Mouse (Mus musculus) left cerebral cortex, postnatal 14 days (tissue): ENCODE data around the gene 2310030G06Rik. TPM values are rescaled to one million over a fixed set of nuclear protein-coding genes. Genes with fewer than 3 reads are reported as not detected.

ENCODE experiments used
- DNase-seq, 2 experiments: peaks; one replicate each; pipeline ENCODE4 v3.0.0; 2021 to 2022; ENCODE audit warnings: low spot score in 2 of 2, mixed read lengths in 1 of 2
- intact Hi-C: fragments of 180-260 bp; cut with DNase I; formaldehyde crosslinking; loops from one replicate; pipeline ENCODE4 v1.15.1; 2025
- total RNA-seq, 2 experiments: library from RNA; stranded (reverse); gene quantifications; 2 replicates each; pipeline ENCODE4 v1.2.3; 2021

The 2310030G06Rik gene
- total RNA-seq, 2 experiments from 2014 or later = 2.0 to 3.1 TPM

DNA sequence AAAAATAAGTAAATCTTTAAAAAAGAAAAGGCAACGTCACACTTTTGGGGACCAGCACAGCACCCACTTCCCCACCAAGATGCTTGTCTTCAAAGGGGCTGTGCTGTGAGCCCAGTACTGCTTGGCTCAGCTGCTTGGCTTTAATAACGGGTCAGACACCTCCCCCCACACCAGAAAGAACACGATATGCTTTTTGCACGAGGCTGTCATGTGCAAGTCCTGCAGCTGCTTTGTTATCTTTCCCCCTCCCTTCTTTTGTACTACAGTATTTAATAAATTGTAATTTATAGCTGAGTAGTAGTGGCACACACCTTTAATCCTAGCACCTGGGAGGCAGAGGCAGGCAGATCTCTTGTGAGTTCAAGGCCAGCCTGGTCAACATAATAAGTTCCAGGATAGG, 27.5 kb downstream of the 2310030G06Rik start:
- DNase-seq = no peak
- intact Hi-C loops = no loop called here

GRCm38 (mm10) chr9:50714188-50714587, 32.1 kb downstream of the 2310030G06Rik start:
- intact Hi-C loops = no loop called here
- DNase-seq = no peak

- intact Hi-C loops = no loop called here
- no peak for DNase-seq
Measured at GRCm38 (mm10) chr9:50711337-50711736, 35.0 kb downstream of the 2310030G06Rik start.

GRCm38 (mm10) chr9:50709108-50709507, 37.2 kb downstream of the 2310030G06Rik start:
- peak in 1 of 2 experiments; percentile 34 for DNase-seq
- intact Hi-C loops = no loop called here

- intact Hi-C loops = no loop called here
- DNase-seq = no peak
Measured at GRCm38 (mm10) chr9:50704907-50705306, 41.4 kb downstream of the 2310030G06Rik start.

GRCm38 (mm10) chr9:50700921-50701691, 45.2 kb downstream of the 2310030G06Rik start:
- intact Hi-C loops = no loop called here
- DNase-seq = peak in 1 of 2 experiments; percentile 55

DNA sequence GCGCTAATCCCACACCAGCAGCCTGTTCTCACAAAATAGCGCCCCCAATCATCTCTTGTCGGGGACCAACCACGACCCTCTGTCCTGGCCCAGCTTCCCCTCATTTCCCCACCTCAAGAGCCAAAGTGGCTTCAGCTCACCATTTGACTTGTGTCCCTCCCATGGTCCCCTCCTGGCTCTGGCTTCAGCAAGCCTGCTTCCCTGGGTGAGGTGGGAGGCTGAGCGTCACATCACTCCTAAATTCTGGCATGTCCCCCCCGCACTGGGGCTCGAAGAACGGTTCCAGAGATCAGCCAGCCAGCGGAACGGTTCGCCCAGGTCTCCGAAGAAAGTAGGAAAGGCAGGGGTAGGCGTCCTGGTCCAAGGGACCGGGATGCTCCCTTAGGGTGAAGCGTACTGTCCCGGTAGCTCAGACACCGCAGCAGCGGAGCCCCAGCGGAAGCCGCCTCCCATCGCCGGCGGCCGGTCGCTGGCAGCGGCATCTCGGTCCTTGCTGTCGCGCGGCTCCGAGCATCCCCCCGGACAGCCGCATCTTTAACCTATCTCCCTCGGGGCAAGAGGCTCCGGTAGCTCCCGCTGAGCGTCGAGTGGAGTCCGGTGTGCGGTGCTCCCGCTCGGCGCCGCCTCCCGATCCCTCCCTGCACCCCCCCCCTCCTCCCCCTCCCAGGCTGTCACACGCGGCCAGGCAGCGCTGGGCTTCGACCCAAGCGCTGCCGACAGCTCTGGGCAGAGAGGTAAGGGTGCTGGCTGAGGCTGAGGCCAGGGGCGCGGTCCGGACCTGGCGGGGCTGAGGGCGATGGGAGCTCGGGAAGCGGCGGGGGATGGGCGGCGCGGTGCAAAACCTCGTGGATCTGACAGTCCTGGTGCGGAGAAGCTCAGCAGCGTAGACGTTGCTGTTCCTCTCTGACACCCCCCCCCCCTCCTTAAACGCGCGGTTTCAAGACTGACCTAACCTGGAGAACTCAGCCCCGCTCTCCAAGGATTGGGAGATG, 47.6 kb downstream of the 2310030G06Rik start:
- intact Hi-C loops = loop anchor here (5.0 kb wide), 3 partner anchors 34 to 69 kb away; partner anchors contain the start of genes Cryab, Fdxacb1 and Hspb2
- DNase-seq = peak; percentile 40 to 41

DNA sequence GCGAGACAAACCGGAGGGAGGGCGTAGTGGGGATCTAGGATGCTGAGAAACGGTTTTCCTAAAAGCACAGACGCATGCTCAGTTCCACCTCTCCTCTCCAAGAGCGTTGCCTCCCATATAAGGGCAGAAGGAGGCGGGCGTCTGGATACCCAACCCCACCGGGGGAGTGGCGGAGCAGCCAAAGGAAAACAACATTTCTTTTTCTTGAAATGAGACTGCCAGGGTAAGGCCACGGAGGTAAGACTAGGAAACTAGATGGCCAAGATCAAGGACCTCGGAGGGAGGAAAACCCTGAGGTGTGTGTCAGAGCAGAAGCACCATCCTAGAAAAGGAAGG, 48.7 kb downstream of the 2310030G06Rik start:
- DNase-seq = peak; percentile 82 to 86
- intact Hi-C loops = loop anchor here (5.0 kb wide), 3 partner anchors 35 to 70 kb away; partner anchors contain the start of genes Cryab, Fdxacb1 and Hspb2

DNA sequence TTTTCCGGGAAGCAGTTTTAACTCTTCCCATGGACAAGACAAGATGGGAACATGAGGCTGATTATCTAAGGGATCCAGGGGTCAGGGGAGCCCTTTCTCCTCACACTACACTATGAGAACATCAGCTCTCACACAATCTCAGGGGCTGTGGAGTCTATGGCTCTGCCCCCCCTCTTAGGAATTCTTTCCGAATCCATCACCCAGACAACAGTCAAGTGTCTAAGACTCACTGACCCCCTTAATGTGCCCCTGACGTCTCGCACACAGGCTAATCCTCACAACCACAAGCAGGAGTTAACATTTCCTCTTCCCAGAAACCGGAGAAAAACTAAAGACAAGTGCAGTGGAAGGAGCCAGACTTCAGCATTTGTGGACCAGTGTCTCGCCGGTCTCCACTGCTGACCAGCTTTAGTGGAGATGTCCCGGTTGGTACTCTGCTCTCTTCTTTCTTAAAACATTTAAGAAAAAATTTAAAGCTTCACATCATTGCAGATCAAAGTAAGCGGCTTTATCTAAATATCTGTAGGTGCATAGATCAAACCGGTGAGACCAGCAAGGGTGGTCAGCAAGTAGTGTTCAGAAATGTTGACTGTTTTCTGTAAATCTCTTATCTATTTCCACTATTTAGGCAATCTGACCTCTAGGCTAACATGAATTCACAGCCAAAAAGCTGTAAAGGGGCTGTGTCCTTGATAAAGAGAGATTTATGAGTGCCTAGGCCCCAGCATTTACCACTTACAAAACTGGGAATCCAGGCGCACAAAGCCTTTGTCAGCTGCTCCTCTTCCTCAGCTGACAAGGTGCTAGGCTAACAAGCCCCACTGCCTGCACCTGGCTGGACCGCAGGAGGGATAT, 49.3 kb downstream of the 2310030G06Rik start:
- intact Hi-C loops = loop anchor here (5.0 kb wide), 3 partner anchors 35 to 70 kb away; partner anchors contain the start of genes Cryab, Fdxacb1 and Hspb2
- no peak for DNase-seq

GRCm38 (mm10) chr9:50695153-50695552, 51.2 kb downstream of the 2310030G06Rik start:
- DNase-seq = no peak
- intact Hi-C loops = loop anchor here (5.0 kb wide), 3 partner anchors 37 to 72 kb away; partner anchors contain the start of genes Cryab, Fdxacb1 and Hspb2

GRCm38 (mm10) chr9:50693631-50694030, 52.7 kb downstream of the 2310030G06Rik start:
- intact Hi-C loops = no loop called here
- peak; percentile 40 to 45 for DNase-seq

- intact Hi-C loops = no loop called here
- DNase-seq = no peak
Measured at GRCm38 (mm10) chr9:50692626-50693580, 53.4 kb downstream of the 2310030G06Rik start.

Other genes with a start within 250 kb of the 2310030G06Rik start
- gene Pts, start 217.8 kb downstream of the 2310030G06Rik start, total RNA-seq = 10 to 100 TPM; 35.6 to 41.3 TPM
- 10 to 100 TPM; 24.1 to 24.4 TPM for gene Il18, start 191.7 kb downstream of the 2310030G06Rik start, total RNA-seq
- 1 to 10 TPM; 2.7 to 2.8 TPM for gene Bco2, start 191.4 kb downstream of the 2310030G06Rik start, total RNA-seq
- gene Tex12, start 185.2 kb downstream of the 2310030G06Rik start, total RNA-seq = not detected
- gene Sdhd, start 142.7 kb downstream of the 2310030G06Rik start, total RNA-seq = 100 to 1,000 TPM; 124 to 129 TPM
- gene Timm8b, start 142.6 kb downstream of the 2310030G06Rik start, total RNA-seq = 100 to 1,000 TPM; 230 to 244 TPM
- 1 to 10 TPM; 2.1 to 3.2 TPM for gene Pih1d2, start 129.2 kb downstream of the 2310030G06Rik start, total RNA-seq
- 10 to 100 TPM; 29.2 to 30.0 TPM for gene Nkapd1, start 129.1 kb downstream of the 2310030G06Rik start, total RNA-seq
- 100 to 1,000 TPM; 128 to 134 TPM for gene Dlat, start 86.8 kb downstream of the 2310030G06Rik start, total RNA-seq
- 10 to 100 TPM; 72.5 to 79.2 TPM for gene Dixdc1, start 7.0 kb downstream of the 2310030G06Rik start, total RNA-seq
- gene Cryab, start 4.8 kb upstream of the 2310030G06Rik start, total RNA-seq = 100 to 1,000 TPM in 1 of 2 experiments, 10 to 100 TPM in 1; 90.2 to 105 TPM
- 1 to 10 TPM; 2.3 to 2.7 TPM for gene Hspb2, start 5.8 kb upstream of the 2310030G06Rik start, total RNA-seq
- gene Fdxacb1, start 21.7 kb upstream of the 2310030G06Rik start, total RNA-seq = 1 to 10 TPM; 5.3 to 5.6 TPM
- gene Alg9, start 28.5 kb upstream of the 2310030G06Rik start, total RNA-seq = 10 to 100 TPM; 28.8 to 29.9 TPM
- gene 1110032A03Rik, start 29.0 kb upstream of the 2310030G06Rik start, total RNA-seq = 10 to 100 TPM; 29.2 to 30.4 TPM
- 10 to 100 TPM; 19.7 to 21.6 TPM for gene Ppp2r1b, start 98.8 kb upstream of the 2310030G06Rik start, total RNA-seq